Mouse (Mus musculus): ENCODE results near the gene Adamts7.

- TF ChIP-seq CTCF (IDR thresholded peaks at IDR 0.05; ENCODE audit: insufficient read depth, low read length) (no peak), POLR2A (IDR thresholded peaks at IDR 0.05; ENCODE audit: borderline replicate concordance, extremely low read depth, low read depth, low read length) (no peak)
These were observed 70.2 kb downstream of the Adamts7 start for GRCm38 (mm10) chr9:90232781-90233690.
